Mouse (Mus musculus) lung, embryonic 14.5 days (tissue): Measurements from ENCODE around the gene Nelfb. TPM values are rescaled to one million over a fixed set of nuclear protein-coding genes. Genes with fewer than 3 reads are reported as not detected.
A peak's percentile ranks its signal among the peaks of the same experiment; 100 is the strongest.

Source experiments
- ATAC-seq: fragments of 200-750 bp; cut with Nextera tagmentation; 2 replicates; pipeline ENCODE4 v1.8.0; 2017; ENCODE audit warnings: mild to moderate bottlenecking, moderate TSS enrichment, moderate library complexity; ENCODE audit not compliant: insufficient read depth
- DNase-seq: peaks from one replicate; pipeline ENCODE4 v3.0.0-alpha.2; 2015
- H3K27ac ChIP-seq: fragments of 300-500 bp; sonication (generic); 2 replicates; pipeline ENCODE4 v1.5.1; 2014; ENCODE audit warnings: low read depth, mild to moderate bottlenecking, moderate library complexity
- H3K27me3 ChIP-seq: fragments of 300-500 bp; sonication (generic); 2 replicates; pipeline ENCODE4 v1.6.1; 2014; ENCODE audit warnings: low read length, control low read depth; ENCODE audit not compliant: insufficient read depth
- H3K36me3 ChIP-seq: fragments of 300-500 bp; sonication (generic); 2 replicates; pipeline ENCODE4 v1.6.1; 2014; ENCODE audit warnings: control low read depth; ENCODE audit not compliant: insufficient read depth
- H3K4me1 ChIP-seq: fragments of 300-500 bp; sonication (generic); 2 replicates; pipeline ENCODE4 v1.6.1; 2014; ENCODE audit warnings: antibody characterized with exemption, control low read depth; ENCODE audit not compliant: insufficient read depth
- H3K4me2 ChIP-seq: fragments of 300-500 bp; sonication (generic); 2 replicates; pipeline ENCODE4 v1.6.1; 2014; ENCODE audit warnings: mild to moderate bottlenecking
- H3K4me3 ChIP-seq: fragments of 300-500 bp; sonication (generic); 2 replicates; pipeline ENCODE4 v1.5.1; 2014; ENCODE audit warnings: low read depth, low read length
- H3K9ac ChIP-seq: fragments of 300-500 bp; sonication (generic); 2 replicates; pipeline ENCODE4 v1.6.1; 2014
- H3K9me3 ChIP-seq: fragments of 300-500 bp; sonication (generic); 2 replicates; pipeline ENCODE4 v1.6.1; 2016; ENCODE audit warnings: low read depth, low read length, control low read depth
- CTCF ChIP-seq: IDR thresholded peaks from 2 replicates; pipeline ENCODE4 v1.5.1; 2016; ENCODE audit warnings: antibody characterized with exemption, low read depth
- WGBS: fragments of 180-500 bp; shearing (Covaris S2); extraction: QIAGEN DNeasy Blood & Tissue Kit; methylation state at CpG from one replicate; pipeline ENCODE4 v1.1.7; 2014; 5-methylcytosine and 5-hydroxymethylcytosine counted together
- polyA plus RNA-seq: library from polyadenylated mRNA; unstranded; fragments of >200 nt; fragmentation: Nextera tagmentation; extraction: Ambion mirVana; gene quantifications from 2 replicates; pipeline ENCODE4 v1.2.1, GENCODE M21; 2014

Gene Nelfb
- polyA plus RNA-seq, 1 experiment from 2014 or later, result 108 TPM

DNA sequence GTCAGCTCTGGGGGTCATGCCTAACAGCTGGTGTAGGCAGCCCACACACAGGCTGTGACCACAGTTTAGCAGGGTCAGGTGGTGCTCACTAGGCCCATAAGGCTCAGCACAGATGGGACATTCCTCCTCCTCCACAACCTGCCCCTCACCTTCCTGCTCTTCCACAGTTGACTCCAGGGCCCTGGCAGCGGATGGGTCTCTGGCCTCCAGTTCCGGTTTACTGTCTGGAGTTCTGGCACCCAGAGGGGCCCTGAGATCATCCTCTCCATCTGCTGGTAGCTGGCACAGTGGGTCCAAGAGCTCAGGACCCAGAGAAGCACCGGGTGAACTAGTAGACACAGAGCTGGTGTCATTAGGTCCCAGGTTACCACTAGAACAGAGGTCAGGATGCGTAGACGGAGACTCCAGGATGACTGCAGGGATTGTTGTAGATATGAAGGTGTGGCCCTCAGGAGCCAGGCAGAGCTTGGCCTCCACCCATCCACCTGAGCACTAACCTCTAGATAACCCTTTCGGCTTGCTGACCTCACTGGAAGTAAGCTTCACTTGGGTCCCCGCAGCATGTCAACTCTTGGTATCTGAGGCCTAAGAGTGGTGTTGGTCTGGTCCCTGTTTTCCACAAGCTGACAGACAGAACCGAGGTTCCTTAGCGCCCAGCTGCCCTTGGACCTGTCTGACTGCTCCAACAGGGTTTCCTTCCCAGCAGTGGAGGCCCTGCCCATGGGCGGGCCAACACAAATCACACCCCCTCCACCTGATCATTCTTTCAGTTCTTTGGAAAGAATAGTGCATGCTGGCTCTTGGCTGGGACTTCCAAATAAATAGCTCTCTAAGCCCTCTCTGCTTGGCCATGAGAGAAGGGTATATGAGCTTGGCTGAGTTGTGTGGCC lies 35.1 kb upstream of the Nelfb start, which contains the start of gene AL732309.1:
AL732309.1 (minus strand) TSS at position 681 of the 890 bp plus-strand sequence.
- Histone ChIP-seq H3K36me3 (peaks cover 50% of the 10 kb centered on the region), H3K9me3 (no peaks in the 10 kb centered on the region), H3K4me2 (no peak within 1 kb of the TSS), H3K4me1 (no peaks in the 10 kb centered on the region), H3K4me3 (no peak within 1 kb of the TSS), H3K9ac (no peak within 1 kb of the TSS), H3K27me3 (peaks cover 20% of the 10 kb centered on the region), H3K27ac (no peak within 1 kb of the TSS)
- no peak for ATAC-seq
- WGBS, result 84% methylated on average over 10 of the region's 10 CpGs
- DNase-seq, result no peak
- TF ChIP-seq CTCF, result no peak

GRCm38 (mm10) chr2:25244144-25244543 lies 32.9 kb upstream of the Nelfb start:
- no peak overlapping the region for H3K9ac ChIP-seq
- DNase-seq, result no peak
- H3K36me3 ChIP-seq, result peaks cover 28% of the 10 kb centered on the region
- TF ChIP-seq CTCF, result no peak
- 0 out of 2 replicates have a peak, but pooled peaks cover 4% of the 10 kb centered on the region for H3K4me1 ChIP-seq
- 91% methylated on average over 4 of the region's 4 CpGs for WGBS
- no peak for ATAC-seq
- no peak overlapping the region for H3K4me3 ChIP-seq
- no peak overlapping the region for H3K4me2 ChIP-seq
- H3K27me3 ChIP-seq, result peaks cover 23% of the 10 kb centered on the region
- H3K27ac ChIP-seq, result no peak overlapping the region
- no peaks in the 10 kb centered on the region for H3K9me3 ChIP-seq

- H3K4me1 ChIP-seq, result 0 out of 2 replicates have a peak, but pooled peaks cover 4% of the 10 kb centered on the region
- DNase-seq, result no peak
- TF ChIP-seq CTCF, result no peak
- H3K9me3 ChIP-seq, result no peaks in the 10 kb centered on the region
- no peak overlapping the region for H3K4me3 ChIP-seq
- no peak overlapping the region for H3K27ac ChIP-seq
- WGBS, result 64% methylated on average over 8 of the region's 8 CpGs
- no peak overlapping the region for H3K9ac ChIP-seq
- H3K4me2 ChIP-seq, result no peak overlapping the region
- ATAC-seq, result no peak
- H3K27me3 ChIP-seq, result peaks cover 23% of the 10 kb centered on the region
- peaks cover 22% of the 10 kb centered on the region for H3K36me3 ChIP-seq
Observed at GRCm38 (mm10) chr2:25243342-25243741, 32.1 kb upstream of the Nelfb start.

DNA sequence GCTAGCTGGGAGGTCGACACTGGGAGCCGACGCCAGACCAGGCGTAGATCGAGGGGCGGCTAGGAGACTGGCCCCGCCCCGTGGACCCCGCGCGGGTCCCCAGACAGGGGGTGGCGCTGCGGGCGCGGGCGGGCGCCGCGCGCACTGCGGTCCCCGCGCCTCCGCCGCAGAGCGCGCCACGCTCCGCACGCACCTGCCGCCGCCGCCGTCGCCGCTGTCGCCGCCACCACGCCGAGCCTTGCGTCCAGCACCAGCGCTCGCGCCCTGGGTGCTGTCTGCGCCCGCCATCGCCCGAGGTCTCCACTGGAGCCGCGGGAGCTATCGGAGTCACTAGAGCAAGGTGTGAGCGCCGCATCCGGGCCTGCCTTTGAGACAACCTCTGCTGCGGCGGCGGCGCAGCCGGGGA lies 30.8 kb upstream of the Nelfb start, which contains the start of the genes Rnf208 and Cysrt1:
Rnf208 (plus strand) TSS at position 155 of the 406 bp plus-strand sequence.
Cysrt1 (minus strand) TSS at position 352 of the 406 bp plus-strand sequence.
- H3K4me3 ChIP-seq, result peak within 1 kb of the TSS; percentile 49
- H3K9ac ChIP-seq, result peak within 1 kb of the TSS; percentile 60
- H3K4me1 ChIP-seq, result 0 out of 2 replicates have a peak, but pooled peaks cover 4% of the 10 kb centered on the region
- no peak within 1 kb of the TSS for H3K27ac ChIP-seq
- peak within 1 kb of the TSS; percentile 93 for H3K4me2 ChIP-seq
- ATAC-seq (no peak), DNase-seq (no peak)
- peaks cover 23% of the 10 kb centered on the region for H3K27me3 ChIP-seq
- WGBS, result 1% methylated on average over 59 of the region's 59 CpGs
- peaks cover 11% of the 10 kb centered on the region; the same call in 1 of the 2 replicates for H3K36me3 ChIP-seq
- TF ChIP-seq CTCF, result no peak
- no peaks in the 10 kb centered on the region for H3K9me3 ChIP-seq

DNA sequence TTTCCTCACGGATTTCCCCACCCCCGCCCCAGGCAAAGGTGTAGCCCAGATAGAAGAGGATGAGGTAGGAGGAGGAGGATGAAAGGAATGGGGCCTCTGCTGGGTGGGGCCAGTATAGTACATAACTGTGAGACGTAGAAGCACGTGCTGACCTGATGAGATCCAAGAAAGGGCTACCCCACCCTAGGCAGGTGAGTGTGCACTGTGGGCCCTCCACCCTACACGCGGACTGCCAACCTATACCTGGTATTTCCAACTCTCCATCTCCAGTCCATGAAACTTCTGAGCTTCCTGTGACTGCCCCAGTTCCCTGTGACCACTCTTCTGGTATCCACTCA lies 30.1 kb upstream of the Nelfb start:
- DNase-seq (no peak), ATAC-seq (peak; percentile 21; the same call in 1 of the 2 replicates)
- 8% methylated on average over 6 of the region's 6 CpGs for WGBS
- TF ChIP-seq CTCF, result no peak
- H3K27ac ChIP-seq, result no peak overlapping the region
- H3K4me1 ChIP-seq, result 0 out of 2 replicates have a peak, but pooled peaks cover 4% of the 10 kb centered on the region
- H3K4me3 ChIP-seq, result peak overlapping the region; percentile 49; the same call in 1 of the 2 replicates
- H3K36me3 ChIP-seq, result peaks cover 10% of the 10 kb centered on the region; the same call in 1 of the 2 replicates
- peak overlapping the region; percentile 93 for H3K4me2 ChIP-seq
- H3K27me3 ChIP-seq, result peaks cover 23% of the 10 kb centered on the region
- no peaks in the 10 kb centered on the region for H3K9me3 ChIP-seq
- no peak overlapping the region for H3K9ac ChIP-seq

DNA sequence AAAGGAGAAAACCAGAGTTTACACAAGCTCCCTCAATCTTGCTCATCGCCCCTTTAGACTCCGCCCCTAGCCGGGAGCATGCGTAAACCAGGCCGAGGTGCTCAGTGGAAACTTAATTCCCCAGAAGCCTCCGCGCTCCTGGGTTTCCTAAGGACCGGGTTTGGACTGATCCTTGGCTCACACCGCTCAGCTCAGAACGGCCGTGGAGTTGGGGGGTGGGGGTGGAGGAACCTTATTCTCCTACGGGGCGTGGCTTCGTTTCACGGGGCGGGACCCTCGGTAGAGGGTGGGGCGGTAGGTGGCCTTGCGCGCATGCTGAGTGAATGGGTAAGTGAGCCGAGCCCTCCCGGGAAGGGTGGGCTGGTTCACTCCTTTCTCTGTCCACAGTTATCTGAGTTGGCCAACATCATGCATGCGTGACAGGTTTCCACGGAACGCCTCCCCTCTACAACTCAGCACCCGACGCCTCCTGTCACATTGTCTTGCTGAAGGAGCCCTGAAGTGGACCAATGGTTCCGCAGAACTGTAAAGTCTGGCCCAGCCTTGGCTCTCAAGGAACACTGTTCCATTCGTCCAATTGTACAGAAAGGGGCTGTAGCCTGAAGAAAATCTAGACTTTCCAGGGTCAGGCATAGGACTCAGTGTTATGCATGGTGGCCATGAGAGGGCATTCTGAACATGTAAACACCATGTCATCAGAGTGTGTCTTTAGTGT lies 29.6 kb upstream of the Nelfb start:
- ATAC-seq, result peak; percentile 83
- H3K4me1 ChIP-seq, result 0 out of 2 replicates have a peak, but pooled peaks cover 4% of the 10 kb centered on the region
- H3K4me3 ChIP-seq, result peak overlapping the region; percentile 49
- peak overlapping the region; percentile 48 for H3K9ac ChIP-seq
- H3K36me3 ChIP-seq, result peaks cover 5% of the 10 kb centered on the region; the same call in 1 of the 2 replicates
- peaks cover 23% of the 10 kb centered on the region for H3K27me3 ChIP-seq
- peak overlapping the region; percentile 93 for H3K4me2 ChIP-seq
- no peaks in the 10 kb centered on the region for H3K9me3 ChIP-seq
- DNase-seq, result peak; percentile 87
- 1% methylated on average over 29 of the region's 29 CpGs for WGBS
- no peak for TF ChIP-seq CTCF
- H3K27ac ChIP-seq, result 0 out of 2 replicates have a peak overlapping the region, but pooled peaks have one; percentile 46
